Mouse (Mus musculus): Measurements from ENCODE around the gene Pgghg. TPM values are rescaled to one million over a fixed set of nuclear protein-coding genes. Genes with fewer than 3 reads are reported as not detected.

Gene Pgghg
- total and polyA plus RNA-seq, 3 experiments, result 3.0 to 7.2 TPM; not detected in 1

DNA sequence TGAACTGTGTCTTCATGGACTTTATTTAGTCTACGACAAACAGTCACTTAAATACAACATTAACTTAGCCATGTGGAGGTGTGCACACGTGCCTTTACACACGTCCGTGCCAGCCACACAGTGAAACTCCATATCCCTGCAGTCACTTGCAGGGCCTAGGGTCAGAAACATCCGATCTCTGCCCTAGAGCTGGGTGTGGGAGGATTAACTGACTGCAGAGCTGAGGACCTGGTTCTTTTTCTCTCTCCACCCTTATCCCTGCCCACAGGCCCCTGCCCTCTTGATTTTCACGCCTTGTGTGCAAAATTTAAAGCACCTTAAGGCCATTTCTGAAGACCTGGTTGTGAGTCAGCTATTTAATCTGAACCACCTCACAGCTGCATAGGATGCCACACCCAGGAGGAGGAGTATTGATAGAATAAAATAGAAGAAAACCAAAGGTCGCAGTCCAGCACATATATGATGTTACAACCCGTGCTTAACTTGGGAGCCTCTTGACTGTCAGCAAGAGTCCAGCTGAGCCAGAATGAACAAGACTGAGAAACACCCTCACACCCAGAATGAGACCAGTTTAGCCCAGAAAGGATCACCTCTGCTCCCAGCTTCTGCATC lies 20.7 kb upstream of the Pgghg start, which contains the start of gene Nlrp6:
TSS of gene Nlrp6 (plus strand) at position 485 of the 612 bp plus-strand sequence.
- Histone ChIP-seq H3K4me3 (ENCODE audit: control insufficient read depth in 1 of 2, insufficient read depth in 1 of 2, low read depth in 2 of 2, low read length in 2 of 2) (no peak within 1 kb of the TSS), H3K27me3 (ENCODE audit: control insufficient read depth in 1 of 2, insufficient read depth in 2 of 2, low read length in 2 of 2) (peaks cover 0 to 7% of the 10 kb centered on the region in 2 experiments; a peak in 3 of 4 replicates)
- no peak for TF ChIP-seq ZKSCAN1 (IDR thresholded peaks at IDR 0.05; ENCODE audit: low read depth, low read length)
- TF ChIP-seq GABPA (IDR thresholded peaks at IDR 0.05; ENCODE audit: low read depth, low read length), result no peak
- no peak for TF ChIP-seq ZC3H11A (IDR thresholded peaks at IDR 0.05; ENCODE audit: low read depth, low read length)
- no peak for TF ChIP-seq GATA1 (IDR thresholded peaks at IDR 0.05; ENCODE audit: low read depth, low read length)
- no peak for TF ChIP-seq NELFE (IDR thresholded peaks at IDR 0.05; ENCODE audit: low read depth, low read length)
- TF ChIP-seq TAL1 (IDR thresholded peaks at IDR 0.05; ENCODE audit: low read length), result no peak
- TF ChIP-seq TBP (IDR thresholded peaks at IDR 0.05; ENCODE audit: low read depth, low read length), result no peak
- no peak for TF ChIP-seq UBTF (IDR thresholded peaks at IDR 0.05; ENCODE audit: borderline replicate concordance, insufficient read depth, low read depth, low read length)
- no peak for TF ChIP-seq TCF12 (IDR thresholded peaks at IDR 0.05; ENCODE audit: low read depth, low read length)
- TF ChIP-seq KAT2A (conservative IDR thresholded peaks at IDR 0.05; ENCODE audit: low read depth, low read length), result no peak
- TF ChIP-seq USF1 (IDR thresholded peaks at IDR 0.05; ENCODE audit: low read depth, low read length), result no peak
- TF ChIP-seq MXI1 (IDR thresholded peaks at IDR 0.05; ENCODE audit: low read depth, low read length), result no peak
- TF ChIP-seq MYC (IDR thresholded peaks at IDR 0.05; ENCODE audit: low read depth, low read length), result no peak
- no peak for TF ChIP-seq ZMIZ1 (IDR thresholded peaks at IDR 0.05; ENCODE audit: low read depth, low read length)
- TF ChIP-seq ETS1 (IDR thresholded peaks at IDR 0.05; ENCODE audit: low read depth, low read length), result no peak
- no peak for TF ChIP-seq MYB (IDR thresholded peaks at IDR 0.05; ENCODE audit: low read depth, low read length)

DNA sequence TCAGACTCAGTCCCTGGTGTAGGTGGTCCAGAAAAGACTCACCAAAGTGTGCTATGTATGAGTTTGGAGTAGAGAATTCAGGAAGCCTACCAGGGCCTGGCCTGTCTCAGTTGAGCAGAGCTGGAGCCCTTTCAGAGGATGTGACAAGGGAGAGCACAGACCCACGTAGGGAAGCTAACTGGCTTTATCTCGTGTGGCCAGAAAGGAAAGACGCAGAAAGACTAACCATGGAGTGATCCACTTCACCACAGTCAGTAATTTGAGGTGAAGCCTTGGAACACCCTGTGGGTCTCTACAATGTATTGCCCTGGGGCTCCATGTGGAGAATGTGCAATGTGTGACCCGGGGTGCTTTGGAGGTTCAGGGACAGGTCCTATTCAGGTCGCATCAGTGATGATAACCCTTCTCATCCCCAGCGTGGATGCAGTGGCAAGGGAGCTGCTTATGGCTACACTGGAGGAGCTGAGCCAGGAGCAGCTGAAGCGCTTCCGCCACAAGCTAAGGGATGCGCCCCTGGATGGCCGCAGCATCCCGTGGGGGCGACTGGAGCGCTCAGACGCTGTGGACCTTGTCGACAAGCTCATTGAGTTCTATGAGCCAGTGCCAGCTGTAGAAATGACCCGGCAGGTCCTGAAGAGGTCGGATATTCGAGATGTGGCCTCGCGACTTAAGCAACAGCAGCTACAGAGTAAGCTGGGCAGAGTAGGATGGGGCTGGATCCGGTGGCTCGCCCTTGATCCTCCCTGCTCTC lies 19.8 kb upstream of the Pgghg start:
- TF ChIP-seq NELFE (IDR thresholded peaks at IDR 0.05; ENCODE audit: low read depth, low read length) (no peak), ELF1 (IDR thresholded peaks at IDR 0.05; ENCODE audit: low read depth, low read length) (no peak), MYC (IDR thresholded peaks at IDR 0.05; ENCODE audit: low read depth, low read length) (no peak), MAFK (IDR thresholded peaks at IDR 0.05; ENCODE audit: borderline replicate concordance, low read depth, low read length) (no peak), USF1 (IDR thresholded peaks at IDR 0.05; ENCODE audit: low read depth, low read length) (no peak), TBP (IDR thresholded peaks at IDR 0.05; ENCODE audit: low read depth, low read length) (no peak), TCF12 (IDR thresholded peaks at IDR 0.05; ENCODE audit: low read depth, low read length) (no peak), CTCF (IDR thresholded peaks at IDR 0.05 in 2 of 3, conservative IDR thresholded peaks at IDR 0.05 in 1 of 3; ENCODE audit: control insufficient read depth in 1 of 3, insufficient read depth in 1 of 3, low read depth in 2 of 3, low read length in 3 of 3, poor library complexity in 1 of 3, severe bottlenecking in 1 of 3) (no peak), POLR2AphosphoS5 (IDR thresholded peaks at IDR 0.05; ENCODE audit: borderline replicate concordance, low read depth, low read length) (no peak), MAX (IDR thresholded peaks at IDR 0.05; ENCODE audit: low read length) (no peak), MAZ (IDR thresholded peaks at IDR 0.05; ENCODE audit: low read depth, low read length) (no peak), MXI1 (IDR thresholded peaks at IDR 0.05; ENCODE audit: low read depth, low read length) (no peak), SMC3 (IDR thresholded peaks at IDR 0.05; ENCODE audit: low read depth, low read length) (no peak)
- H3K79me2 ChIP-seq (ENCODE audit: control insufficient read depth, insufficient read depth, low read length, poor library complexity), result no peaks in the 10 kb centered on the region
- H3K9me3 ChIP-seq (replicated peaks; ENCODE audit: insufficient read depth, low read length), result no peaks in the 10 kb centered on the region
- H3K4me1 ChIP-seq (ENCODE audit: control insufficient read depth in 1 of 2, insufficient read depth in 2 of 2, low read length in 2 of 2), result peaks cover 0 to 9% of the 10 kb centered on the region in 2 experiments; a peak in 1 of 4 replicates
- peaks cover 0 to 4% of the 10 kb centered on the region in 2 experiments; a peak in 2 of 4 replicates for H3K36me3 ChIP-seq (ENCODE audit: control insufficient read depth in 1 of 2, insufficient read depth in 2 of 2, low read length in 2 of 2)
- H3K27ac ChIP-seq (ENCODE audit: control insufficient read depth, low read depth, low read length), result no peak overlapping the region
- peaks cover 0 to 9% of the 10 kb centered on the region in 2 experiments; a peak in 3 of 4 replicates for H3K27me3 ChIP-seq (ENCODE audit: control insufficient read depth in 1 of 2, insufficient read depth in 2 of 2, low read length in 2 of 2)
- no peak for DNase-seq (ENCODE audit: low read depth, low spot score)
- H3K9ac ChIP-seq (ENCODE audit: control insufficient read depth, low read depth, low read length, poor library complexity, severe bottlenecking), result no peak overlapping the region
- no peak overlapping the region for H3K4me3 ChIP-seq (ENCODE audit: control insufficient read depth in 1 of 2, insufficient read depth in 1 of 2, low read depth in 2 of 2, low read length in 2 of 2)

More for the DNA sequence above, 20.7 kb upstream of the Pgghg start, which contains the start of gene Nlrp6:
- H3K9ac ChIP-seq (ENCODE audit: control insufficient read depth, low read depth, low read length, poor library complexity, severe bottlenecking), result no peak within 1 kb of the TSS
- H3K27ac ChIP-seq (ENCODE audit: control insufficient read depth, low read depth, low read length), result no peak within 1 kb of the TSS
- peaks cover 0 to 4% of the 10 kb centered on the region in 2 experiments; a peak in 2 of 4 replicates for H3K36me3 ChIP-seq (ENCODE audit: control insufficient read depth in 1 of 2, insufficient read depth in 2 of 2, low read length in 2 of 2)
- H3K4me1 ChIP-seq (ENCODE audit: control insufficient read depth in 1 of 2, insufficient read depth in 2 of 2, low read length in 2 of 2), result peaks cover 0 to 9% of the 10 kb centered on the region in 2 experiments; a peak in 1 of 4 replicates
- DNase-seq (ENCODE audit: low read depth, low spot score), result no peak
- H3K9me3 ChIP-seq (replicated peaks; ENCODE audit: insufficient read depth, low read length), result no peaks in the 10 kb centered on the region
- H3K79me2 ChIP-seq (ENCODE audit: control insufficient read depth, insufficient read depth, low read length, poor library complexity), result no peaks in the 10 kb centered on the region

All from MEL (cell line).